Mouse (Mus musculus): ENCODE measurements at regions not wholly inside any gene's neighbourhood (a gene's known extent, or its start where the extent isn't known, plus 50 kb on each side); places are given as distances from the start of the nearest gene placed in this dataset.

DNA sequence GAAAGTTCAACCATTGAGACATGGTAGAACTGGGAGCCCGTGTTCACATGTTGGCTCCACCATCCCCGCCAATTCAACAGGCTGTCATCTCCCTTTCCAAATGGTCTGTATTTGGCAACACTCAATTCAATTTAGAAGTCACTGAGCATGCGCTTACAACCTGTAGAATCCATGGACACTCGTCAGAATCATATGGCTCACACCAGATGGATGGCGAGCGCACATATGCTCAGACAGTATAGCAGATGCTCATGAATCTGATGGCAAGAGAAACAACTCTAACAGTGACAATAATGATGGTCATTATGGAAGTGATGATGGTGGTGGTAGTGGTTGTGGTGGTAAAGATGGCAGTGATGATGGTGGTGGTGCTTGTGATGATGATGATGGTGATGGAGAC is 148.9 kb upstream of the Zdhhc25 start:
- TF ChIP-seq CTCF (IDR thresholded peaks at IDR 0.05; ENCODE audit: extremely low read depth, insufficient read length, insufficient replicate concordance, low read depth, low read length) (no peak), POLR2A (IDR thresholded peaks at IDR 0.05; ENCODE audit: low read depth, low read length) (no peak)

All from small intestine, adult 2 months (tissue).